Mouse (Mus musculus): ENCODE data around the gene Lrrc47.

Gene Lrrc47

DNA sequence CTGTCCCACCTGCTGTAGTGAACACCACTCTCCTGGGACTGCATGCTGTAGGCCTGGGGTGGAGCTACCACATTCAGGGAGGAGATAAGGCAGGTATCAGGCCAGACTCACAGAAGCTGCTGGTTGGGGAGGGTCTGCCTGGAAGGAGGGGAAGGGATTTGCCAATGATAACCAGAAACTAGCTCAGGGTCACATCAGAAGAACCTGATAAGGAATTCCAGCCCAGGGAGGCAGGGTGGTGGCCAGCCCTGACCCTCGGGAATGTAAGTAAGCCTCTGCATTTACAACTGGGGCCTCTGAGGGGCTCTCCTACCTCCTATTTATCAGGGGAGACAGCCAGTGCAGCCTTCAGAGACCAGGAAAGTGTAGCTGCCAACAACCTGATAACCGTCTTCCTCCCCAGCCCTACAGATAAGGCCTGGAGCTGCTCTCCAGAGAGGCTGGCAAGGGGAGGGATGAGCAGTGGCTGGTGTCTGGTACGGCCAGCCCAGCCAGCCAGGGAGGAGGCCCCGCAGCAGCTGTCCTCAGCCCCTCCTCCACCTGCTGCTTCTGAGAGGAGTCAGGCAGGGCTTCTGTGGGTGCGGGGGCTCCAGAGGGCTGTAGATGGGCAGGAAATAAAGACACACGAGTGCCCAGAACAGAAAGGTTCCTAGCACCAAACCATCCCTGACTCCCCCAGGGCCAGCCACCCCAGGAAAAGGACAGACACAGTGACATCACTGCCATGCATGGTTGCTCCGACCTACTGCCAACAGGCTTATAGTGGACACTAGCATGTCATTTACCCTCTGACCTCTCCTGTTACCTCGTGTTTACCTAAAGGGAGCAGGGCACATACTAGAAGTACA, 12.4 kb downstream of the Lrrc47 start:
- DNase-seq (ENCODE audit: low spot score): no peak

DNA sequence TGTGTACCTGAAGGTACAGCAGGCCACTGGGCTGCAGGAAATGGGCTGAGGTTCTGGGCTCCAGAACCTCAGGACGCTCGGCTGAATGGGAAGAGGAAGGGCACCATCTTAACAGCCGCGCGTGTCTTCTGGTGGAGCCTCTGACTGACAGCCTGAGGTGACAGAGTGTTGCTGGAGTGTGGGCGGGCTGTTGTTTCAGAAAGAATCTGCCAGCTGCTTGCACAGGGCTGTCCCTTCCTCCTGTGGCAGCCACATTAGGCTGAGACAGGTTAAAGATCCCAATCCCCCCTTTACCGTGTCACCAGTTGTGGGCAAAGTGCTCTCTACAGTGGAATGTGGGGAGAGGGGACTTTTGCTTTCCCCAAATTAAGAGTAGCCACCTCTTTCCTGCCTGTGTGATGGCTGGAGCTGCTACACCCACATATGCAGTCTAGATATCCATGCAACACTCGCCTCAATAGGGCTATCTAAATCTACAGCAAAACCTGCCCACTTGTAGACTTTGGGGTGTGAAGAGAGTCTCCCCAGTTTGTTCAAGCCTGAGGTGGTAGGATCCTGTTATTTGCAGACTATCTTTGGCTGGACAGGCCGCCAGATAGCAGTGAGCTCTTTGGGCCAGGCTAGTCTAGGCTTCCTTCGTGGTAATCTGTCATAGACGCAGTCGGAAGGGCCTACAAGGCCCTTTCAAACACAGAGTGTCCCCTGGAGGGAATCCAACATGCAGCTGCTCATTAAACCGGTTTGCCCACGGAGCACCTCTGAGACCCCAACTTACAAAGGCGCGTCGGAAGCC, 13.4 kb downstream of the Lrrc47 start:
- DNase-seq (ENCODE audit: low spot score): no peak

DNA sequence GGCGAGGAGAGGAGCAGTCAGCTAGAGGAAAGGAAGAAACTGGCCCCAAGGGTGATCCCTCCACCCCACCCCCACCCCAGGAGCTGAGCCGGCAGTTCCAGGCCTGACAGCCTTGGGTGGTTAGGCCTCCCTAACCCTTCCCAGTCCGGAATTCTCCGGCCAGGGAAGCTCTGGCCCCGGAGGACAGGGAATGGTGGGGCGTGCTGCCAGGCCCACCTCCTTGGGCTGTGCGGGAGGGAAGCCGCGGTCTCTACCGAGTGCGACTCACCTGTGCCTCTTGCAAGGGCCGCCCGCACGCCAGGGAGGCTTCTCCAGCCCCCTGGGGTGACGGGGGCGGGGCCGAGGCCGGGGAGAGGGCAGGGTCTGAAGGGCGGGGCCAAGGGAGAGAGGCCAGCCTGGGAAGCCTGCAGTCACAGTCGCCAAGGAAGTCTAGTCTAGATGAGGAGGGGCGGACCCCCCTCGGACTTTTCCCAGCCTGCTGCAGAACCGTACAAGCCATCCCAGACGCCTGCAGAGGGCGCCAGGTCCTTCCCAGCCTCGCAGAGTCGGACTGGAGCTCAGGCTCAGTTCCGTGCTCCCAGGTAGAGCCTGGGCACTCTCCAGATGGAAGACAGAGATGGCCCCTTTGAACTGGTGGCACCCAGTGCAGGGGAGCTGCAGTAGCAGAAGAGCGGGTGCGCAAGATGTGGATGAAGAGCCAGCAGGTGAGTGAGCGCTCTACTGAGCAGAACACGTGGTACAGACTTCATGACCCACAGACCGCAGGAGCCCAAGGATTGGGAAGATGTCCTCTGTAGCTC, 14.3 kb downstream of the Lrrc47 start, which contains the start of gene Smim1:
Gene Smim1, minus strand, starts transcription at position 590 of the 800 bp plus-strand sequence.
- DNase-seq (ENCODE audit: low spot score): peak; percentile 60

DNA sequence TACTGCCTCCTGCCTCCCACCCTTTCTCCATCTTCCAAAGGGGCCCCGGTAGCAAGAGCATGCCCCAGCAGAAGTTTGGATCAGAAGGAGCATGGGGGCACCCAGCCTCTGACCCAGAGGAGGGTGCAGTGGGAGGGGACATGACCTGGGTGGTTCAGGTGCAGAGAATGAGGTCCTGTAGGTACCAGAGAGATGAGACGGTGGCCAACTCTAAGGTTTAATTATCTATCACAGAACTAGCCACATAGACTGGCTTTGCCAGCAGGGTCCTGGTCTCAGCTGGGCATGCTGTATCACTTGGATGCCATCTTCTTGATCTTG, 14.9 kb downstream of the Lrrc47 start:
- DNase-seq (ENCODE audit: low spot score): no peak

DNA sequence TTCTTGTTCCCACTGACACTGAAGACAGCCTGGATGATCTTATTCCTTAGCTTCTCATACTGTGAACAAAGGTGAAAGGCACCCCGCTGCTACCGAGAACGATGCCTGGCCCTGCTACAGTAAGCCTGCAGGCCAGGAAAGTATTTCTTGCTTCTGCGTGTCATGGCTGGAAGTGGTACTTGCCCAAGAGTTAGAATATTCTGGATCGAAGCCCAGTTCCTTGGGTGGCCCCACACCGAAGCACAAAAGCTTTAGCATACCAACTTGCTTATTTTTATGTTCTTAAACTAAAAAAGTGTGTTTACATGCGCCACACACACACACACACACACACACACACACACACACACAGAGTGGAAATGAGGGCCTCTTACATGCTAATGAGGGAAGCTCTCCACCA, 16.5 kb downstream of the Lrrc47 start:
- DNase-seq (ENCODE audit: low spot score): no peak

DNA sequence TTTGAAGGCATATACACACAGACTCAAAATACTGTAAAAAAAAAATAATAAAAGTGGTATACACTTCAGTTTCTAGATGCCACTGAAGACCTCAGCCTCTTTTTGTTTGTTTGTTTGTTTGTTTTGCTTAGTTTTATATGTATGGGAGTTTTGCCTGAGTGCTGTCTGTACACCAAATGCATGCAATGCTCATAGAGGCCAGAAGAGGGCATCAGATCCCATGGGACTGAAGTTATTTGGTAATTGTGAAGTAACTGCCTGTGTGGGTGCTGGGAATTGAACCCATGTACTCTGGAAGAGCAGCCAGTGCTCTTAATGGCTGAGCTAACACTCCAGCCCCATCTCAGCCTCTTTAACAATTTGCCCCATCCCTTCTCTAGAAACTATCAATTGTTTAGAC, 17.1 kb downstream of the Lrrc47 start:
- DNase-seq (ENCODE audit: low spot score): no peak

DNA sequence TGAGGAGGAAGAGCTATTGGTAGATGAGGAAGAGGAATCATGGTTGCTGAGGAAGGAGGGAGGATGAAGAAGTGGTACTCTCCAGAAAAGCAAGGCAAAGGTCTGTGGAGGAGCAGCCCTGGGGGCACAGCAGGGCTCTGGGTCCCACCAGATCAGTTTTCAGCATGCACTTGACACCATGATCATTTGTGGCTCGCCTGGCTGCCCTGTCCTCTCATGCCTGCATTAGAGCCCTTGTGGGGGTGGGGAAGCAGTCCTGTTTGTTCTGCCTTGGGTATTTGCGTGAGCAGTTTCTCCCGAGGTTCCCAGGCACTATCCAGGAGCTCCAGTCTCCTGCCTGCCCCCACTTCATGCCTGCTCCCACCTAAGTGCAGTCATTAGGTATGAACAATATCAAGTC, 25.6 kb downstream of the Lrrc47 start:
- no peak for DNase-seq (ENCODE audit: low spot score)

DNA sequence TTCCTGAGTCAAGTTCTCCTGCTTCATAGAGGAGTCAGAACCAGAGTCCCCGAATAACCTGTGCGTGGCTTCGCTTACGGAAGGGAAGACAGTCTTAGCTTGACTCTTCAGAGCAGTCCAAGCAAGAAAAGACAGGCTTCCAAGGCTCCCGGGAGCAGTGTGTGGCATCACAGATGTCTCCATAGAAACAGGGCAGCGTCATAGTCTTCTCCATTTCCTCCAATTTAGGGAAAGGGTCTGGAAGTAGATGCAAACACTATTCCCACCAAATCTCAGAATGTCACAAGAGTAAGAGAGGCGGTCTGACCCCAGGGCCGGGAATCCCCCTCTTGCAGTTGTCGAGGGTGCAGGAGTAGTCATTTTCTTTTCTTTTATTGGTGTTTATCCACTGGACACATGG, 31.0 kb downstream of the Lrrc47 start, which contains the start of gene Ccdc27:
Gene Ccdc27, minus strand, starts transcription at position 101 of the 400 bp plus-strand sequence.
- DNase-seq (ENCODE audit: low spot score): no peak

DNA sequence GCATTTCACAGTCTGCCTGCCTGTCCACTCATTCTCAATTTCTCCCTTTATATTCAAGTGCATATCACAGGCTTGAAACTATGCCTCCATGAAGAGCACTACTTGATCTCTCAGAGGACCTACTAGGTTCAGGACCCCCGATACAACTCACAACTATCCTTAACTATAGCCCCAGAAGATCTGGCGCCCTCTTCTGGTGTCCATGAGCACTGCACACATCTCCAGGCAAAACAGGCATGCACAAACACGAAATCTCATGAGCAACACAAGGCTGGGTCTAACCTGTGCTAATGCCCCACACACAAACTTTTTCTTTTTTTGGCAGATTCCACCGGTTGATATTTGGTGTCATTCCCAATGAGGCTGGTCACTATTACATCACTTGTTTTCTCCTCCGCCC, 34.3 kb downstream of the Lrrc47 start:
- DNase-seq (ENCODE audit: low spot score): no peak

DNA sequence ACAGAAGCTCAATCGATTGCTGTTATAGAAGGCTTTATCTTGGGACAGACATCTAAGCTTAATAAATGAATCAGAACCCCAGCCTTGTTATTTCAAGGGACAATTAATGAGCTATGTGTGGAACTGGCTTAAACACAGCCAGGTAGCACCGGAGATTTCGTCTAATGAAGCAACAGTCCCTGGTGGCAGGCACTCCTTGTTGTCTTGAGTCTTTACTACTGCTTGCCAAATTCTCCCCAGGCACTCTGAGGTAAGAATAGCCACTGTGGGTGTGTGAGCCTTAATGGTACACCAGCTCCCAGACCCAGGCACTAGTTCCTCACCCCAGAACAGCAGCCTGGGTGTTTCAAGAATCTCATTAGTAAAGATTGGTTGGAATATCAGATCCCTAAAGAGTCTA, 39.9 kb downstream of the Lrrc47 start:
- no peak for DNase-seq (ENCODE audit: low spot score)

DNA sequence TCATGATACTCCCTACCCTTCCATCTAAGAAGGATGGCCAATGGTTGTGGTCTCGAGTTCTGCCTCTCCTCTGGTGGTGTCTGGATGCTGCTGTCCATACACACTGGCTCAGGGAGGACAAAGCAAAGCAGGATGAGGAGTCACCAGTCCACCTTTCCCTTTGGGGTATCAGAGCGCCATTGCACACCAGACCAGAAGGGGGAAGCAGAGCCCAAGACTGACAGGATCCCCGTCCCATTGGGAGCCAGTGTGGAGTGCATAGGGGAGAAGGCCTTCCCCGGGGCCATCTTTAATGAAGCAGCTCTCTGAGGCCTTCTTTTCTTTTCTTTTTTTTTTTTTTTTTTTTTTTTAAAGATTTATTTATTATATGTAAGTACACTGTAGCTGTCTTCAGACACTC, 41.5 kb downstream of the Lrrc47 start:
- DNase-seq (ENCODE audit: low spot score): no peak

DNA sequence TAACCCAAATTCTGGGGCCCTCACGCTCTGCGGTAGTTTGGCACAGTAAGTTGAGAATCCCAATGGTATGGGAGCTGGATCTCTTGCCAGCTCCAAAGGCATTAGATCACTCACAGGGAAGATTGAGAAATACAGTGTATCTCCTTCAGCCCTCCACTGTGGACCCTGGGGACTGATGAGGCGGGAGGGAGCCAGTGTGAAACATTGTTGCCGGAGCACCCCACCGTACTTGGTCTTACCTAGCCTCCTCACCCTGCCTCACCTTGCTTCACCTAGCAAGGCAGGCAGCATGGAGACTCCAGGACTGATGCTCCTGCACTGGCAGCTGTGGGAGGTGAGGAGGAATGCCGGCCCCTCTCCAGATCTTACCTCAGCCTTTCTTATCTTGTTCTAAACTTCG, 44.0 kb downstream of the Lrrc47 start:
- DNase-seq (ENCODE audit: low spot score): no peak

DNA sequence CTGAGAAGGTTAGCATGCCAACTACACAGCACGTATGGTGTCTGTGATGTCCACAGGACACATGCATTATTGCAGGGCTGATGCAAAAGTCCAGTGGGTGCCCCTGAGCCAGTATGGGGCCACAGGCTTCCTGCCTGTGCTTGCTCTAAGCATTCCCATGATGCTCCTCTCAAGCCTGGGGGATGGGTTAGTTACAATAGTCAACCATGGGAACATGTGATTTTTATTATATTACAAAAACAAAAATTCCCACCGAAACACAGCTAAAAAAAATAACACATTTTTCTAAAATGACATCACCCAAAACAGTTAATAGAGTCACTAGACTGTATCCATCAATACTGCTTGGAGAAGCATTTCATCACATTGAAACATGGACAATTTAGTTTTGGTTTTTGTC, 44.5 kb downstream of the Lrrc47 start:
- no peak for DNase-seq (ENCODE audit: low spot score)

DNA sequence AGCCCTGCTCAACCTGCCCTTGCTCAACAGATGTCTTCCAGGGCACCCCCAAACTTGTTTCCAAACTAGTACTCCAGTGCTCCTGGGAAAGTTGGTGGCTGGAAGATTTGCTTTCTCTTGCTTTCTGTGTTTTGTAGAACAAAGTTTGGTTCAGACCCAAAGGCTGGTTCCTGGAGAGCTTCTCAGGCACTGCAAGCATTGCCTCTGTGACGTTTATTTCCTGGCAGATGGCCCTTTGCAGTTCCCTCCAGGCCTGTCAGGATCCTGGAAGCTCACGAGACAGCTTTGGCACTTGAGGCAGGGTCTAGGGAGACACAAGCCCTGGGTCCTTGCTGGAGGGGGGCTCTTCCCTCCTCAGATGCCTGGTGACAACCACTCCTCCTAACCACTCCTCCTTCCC, 45.1 kb downstream of the Lrrc47 start:
- no peak for DNase-seq (ENCODE audit: low spot score)

DNA sequence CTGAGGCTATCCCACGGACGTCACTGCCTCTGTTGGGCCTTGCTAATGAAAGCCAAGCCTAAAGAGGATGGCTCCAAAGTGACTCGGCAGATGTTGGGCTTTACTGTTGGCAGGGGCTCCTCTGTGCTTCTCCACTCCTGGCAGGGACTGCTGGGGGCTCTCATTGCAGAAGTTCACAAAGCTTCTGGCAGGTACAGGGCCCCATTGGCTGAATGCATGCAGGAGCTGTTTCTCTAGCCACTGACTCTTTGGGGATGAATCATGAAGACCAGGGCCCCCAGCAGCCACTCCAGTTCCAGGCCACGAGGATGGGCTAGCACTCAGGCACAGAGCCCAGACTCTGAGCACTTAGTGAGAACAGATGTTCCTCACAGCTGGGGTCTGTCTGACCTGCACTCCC, 46.2 kb downstream of the Lrrc47 start:
- DNase-seq (ENCODE audit: low spot score): no peak

DNA sequence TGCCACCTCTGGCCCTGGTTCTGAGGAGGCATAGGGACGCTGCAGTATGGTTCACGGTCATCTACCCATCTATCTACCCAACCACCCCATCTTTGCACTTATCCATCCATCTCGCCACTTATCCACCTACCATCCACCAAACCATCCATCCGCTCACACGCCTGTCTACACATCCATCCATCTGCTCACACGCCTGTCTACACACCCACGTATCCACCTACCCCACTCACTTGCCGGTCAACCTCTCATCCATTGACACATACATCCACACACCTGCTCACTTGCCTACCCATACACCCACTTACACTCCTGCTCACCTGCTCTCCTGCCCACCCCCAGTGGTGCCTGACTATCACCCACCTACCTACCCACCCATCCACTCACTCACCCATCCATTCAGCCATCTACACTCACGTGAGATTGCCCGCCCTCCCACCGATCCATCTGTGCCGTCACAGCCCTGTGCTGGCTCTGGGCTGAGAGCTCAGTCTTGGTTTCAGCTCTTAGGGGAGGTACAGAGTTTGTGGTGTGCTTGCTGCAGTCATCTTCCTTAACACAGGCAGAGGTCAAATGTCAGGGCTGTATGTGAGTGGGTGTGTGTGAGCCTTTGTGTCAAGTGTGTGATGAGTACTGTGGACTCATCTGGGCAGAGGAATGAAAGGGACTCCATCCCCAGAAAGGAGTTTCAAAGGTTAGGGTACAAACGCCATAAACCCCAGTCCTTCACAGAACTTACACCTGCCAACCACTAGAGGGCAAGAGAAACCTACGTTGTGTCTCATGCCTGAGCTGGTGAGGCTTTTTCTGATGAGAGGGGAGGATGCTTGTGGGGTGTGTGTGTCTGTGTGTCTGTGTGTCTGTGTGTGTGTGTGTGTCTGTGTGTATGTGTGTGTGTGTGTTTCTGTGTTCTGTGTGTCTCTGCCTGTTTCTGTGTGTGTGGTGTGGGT, 53.6 kb downstream of the Lrrc47 start:
- no peak for DNase-seq (ENCODE audit: low spot score)

DNA sequence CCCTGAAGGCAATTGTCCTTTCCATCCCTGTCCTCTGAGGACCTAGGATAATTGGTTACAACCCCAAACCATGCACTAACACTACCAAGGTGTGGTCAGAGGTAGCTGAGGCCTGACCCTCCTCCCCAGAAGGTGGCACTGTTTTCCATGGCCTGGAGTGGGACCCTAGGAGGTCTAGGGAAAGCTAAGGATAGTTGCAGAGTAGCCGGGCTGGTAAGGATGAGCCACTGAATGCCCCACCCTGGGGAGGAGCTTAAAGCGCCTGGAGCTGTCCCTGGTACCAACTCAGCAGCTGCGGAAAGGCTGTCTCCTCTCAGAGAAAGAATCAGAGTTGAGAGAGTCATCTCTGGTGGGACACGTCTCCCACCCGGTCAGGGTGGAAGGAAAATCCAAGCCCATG, 59.4 kb downstream of the Lrrc47 start:
- DNase-seq (ENCODE audit: low spot score): peak; percentile 30

Measured in urinary bladder, postnatal 25 days (tissue).